Mouse (Mus musculus) MEL (cell line): ENCODE measurements around the gene Plekha7. TPM values are rescaled to one million over a fixed set of nuclear protein-coding genes. Genes with fewer than 3 reads are reported as not detected.

Experiments used
- DNase-seq: peaks from one replicate; pipeline ENCODE4 v3.0.0; 2011; ENCODE audit warnings: low read depth, low spot score
- H3K27ac ChIP-seq: 2 replicates; pipeline ENCODE4 v1.5.1; 2012; ENCODE audit warnings: low read depth, mild to moderate bottlenecking, control low read depth, low read length, moderate library complexity; ENCODE audit not compliant: control insufficient read depth
- H3K27me3 ChIP-seq, 2 experiments: fragments of 150-350 bp in 1 of 2; sonication (generic) in 1 of 2; 2 replicates each; pipeline ENCODE4 v1.6.1; 2012; ENCODE audit warnings: low read length in 2 of 2, mild to moderate bottlenecking in 2 of 2, improper control_type of control experiment in 1 of 2, moderate library complexity in 1 of 2; ENCODE audit not compliant: insufficient read depth in 2 of 2, control insufficient read depth in 1 of 2
- H3K36me3 ChIP-seq, 2 experiments: 2 replicates each; pipeline ENCODE4 v1.6.1; 2012 to 2014; ENCODE audit warnings: low read length in 2 of 2, improper control_type of control experiment in 1 of 2, inconsistent platforms in 1 of 2, mild to moderate bottlenecking in 1 of 2; ENCODE audit not compliant: insufficient read depth in 2 of 2, control insufficient read depth in 1 of 2
- H3K4me1 ChIP-seq, 2 experiments: fragments of 150-350 bp in 1 of 2; sonication (generic) in 1 of 2; 2 replicates each; pipeline ENCODE4 v1.6.1; 2012; ENCODE audit warnings: low read length in 2 of 2, improper control_type of control experiment in 1 of 2, mild to moderate bottlenecking in 1 of 2; ENCODE audit not compliant: insufficient read depth in 2 of 2, control insufficient read depth in 1 of 2
- H3K4me3 ChIP-seq, 2 experiments: fragments of 150-350 bp in 1 of 2; sonication (generic) in 1 of 2; 2 replicates each; pipeline ENCODE4 v1.5.1; 2012; ENCODE audit warnings: low read depth in 2 of 2, low read length in 2 of 2, mild to moderate bottlenecking in 2 of 2, moderate library complexity in 2 of 2, control low read depth in 1 of 2, improper control_type of control experiment in 1 of 2; ENCODE audit not compliant: control insufficient read depth in 1 of 2, insufficient read depth in 1 of 2
- H3K79me2 ChIP-seq: 2 replicates; pipeline ENCODE4 v1.6.1; 2012; ENCODE audit warnings: mild to moderate bottlenecking, low read length, moderate library complexity; ENCODE audit not compliant: control insufficient read depth, poor library complexity, insufficient read depth
- H3K9ac ChIP-seq: 2 replicates; pipeline ENCODE4 v1.6.1; 2012; ENCODE audit warnings: low read depth, mild to moderate bottlenecking, control low read depth, low read length, moderate library complexity; ENCODE audit not compliant: control insufficient read depth, poor library complexity, severe bottlenecking
- H3K9me3 ChIP-seq: fragments of 150-350 bp; sonication (generic); replicated peaks from 2 replicates; pipeline ENCODE4 v1.6.1; 2012; ENCODE audit warnings: mild to moderate bottlenecking, low read length, improper control_type of control experiment, moderate library complexity; ENCODE audit not compliant: insufficient read depth
- BHLHE40 ChIP-seq: IDR thresholded peaks from 2 replicates; pipeline ENCODE4 v1.6.1; 2012; ENCODE audit warnings: low read depth, mild to moderate bottlenecking, inconsistent platforms, low read length, improper control_type of control experiment, borderline replicate concordance
- CHD1 ChIP-seq: IDR thresholded peaks from 2 replicates; pipeline ENCODE4 v1.6.1; 2012; ENCODE audit warnings: low read depth, mild to moderate bottlenecking, inconsistent platforms, low read length, improper control_type of control experiment
- CHD2 ChIP-seq: IDR thresholded peaks from 2 replicates; pipeline ENCODE4 v1.6.1; 2011; ENCODE audit warnings: low read length, improper control_type of control experiment
- CTCF ChIP-seq, 3 experiments: IDR thresholded peaks in 2 of 3; conservative IDR thresholded peaks in 1 of 3; 2 replicates each; pipeline ENCODE4 v1.5.1; 2011 to 2012; ENCODE audit warnings: low read length in 3 of 3, low read depth in 2 of 3, mild to moderate bottlenecking in 2 of 3, improper control_type of control experiment in 1 of 3, inconsistent platforms in 1 of 3, mixed read lengths in 1 of 3, moderate library complexity in 1 of 3; ENCODE audit not compliant: control insufficient read depth in 1 of 3, insufficient read depth in 1 of 3, poor library complexity in 1 of 3, severe bottlenecking in 1 of 3
- ELF1 ChIP-seq: IDR thresholded peaks from 2 replicates; pipeline ENCODE4 v1.6.1; 2014; ENCODE audit warnings: low read depth, mild to moderate bottlenecking, inconsistent platforms, low read length, improper control_type of control experiment, moderate library complexity
- EP300 ChIP-seq, 2 experiments: IDR thresholded peaks; 2 replicates each; pipeline ENCODE4 v1.6.1; 2011; ENCODE audit warnings: improper control_type of control experiment in 2 of 2, low read length in 2 of 2, low read depth in 1 of 2, mild to moderate bottlenecking in 1 of 2
- GABPA ChIP-seq: IDR thresholded peaks from 2 replicates; pipeline ENCODE4 v1.6.1; 2012; ENCODE audit warnings: low read depth, mild to moderate bottlenecking, inconsistent platforms, low read length, improper control_type of control experiment, moderate library complexity
- GATA1 ChIP-seq: IDR thresholded peaks from 2 replicates; pipeline ENCODE4 v1.6.1; 2011; ENCODE audit warnings: low read depth, low read length, improper control_type of control experiment
- HCFC1 ChIP-seq: IDR thresholded peaks from 2 replicates; pipeline ENCODE4 v1.6.1; 2012; ENCODE audit warnings: low read depth, mild to moderate bottlenecking, inconsistent platforms, low read length, improper control_type of control experiment, moderate library complexity
- JUND ChIP-seq: IDR thresholded peaks from 2 replicates; pipeline ENCODE4 v1.6.1; 2011; ENCODE audit warnings: low read depth, mild to moderate bottlenecking, improper control_type of control experiment, low read length
- KAT2A ChIP-seq: conservative IDR thresholded peaks from 2 replicates; pipeline ENCODE4 v1.6.1; 2012; ENCODE audit warnings: low read depth, low read length, improper control_type of control experiment, inconsistent platforms
- MAFK ChIP-seq: IDR thresholded peaks from 2 replicates; pipeline ENCODE4 v1.6.1; 2011; ENCODE audit warnings: low read depth, mild to moderate bottlenecking, low read length, improper control_type of control experiment, borderline replicate concordance
- MAX ChIP-seq: IDR thresholded peaks from 2 replicates; pipeline ENCODE4 v1.6.1; 2011; ENCODE audit warnings: low read length, improper control_type of control experiment
- MAZ ChIP-seq: IDR thresholded peaks from 2 replicates; pipeline ENCODE4 v1.6.1; 2012; ENCODE audit warnings: low read depth, mild to moderate bottlenecking, inconsistent platforms, low read length, improper control_type of control experiment
- MYB ChIP-seq: IDR thresholded peaks from 2 replicates; pipeline ENCODE4 v1.6.1; 2011; ENCODE audit warnings: mild to moderate bottlenecking, low read depth, low read length, improper control_type of control experiment
- NELFE ChIP-seq: IDR thresholded peaks from 2 replicates; pipeline ENCODE4 v1.6.1; 2011; ENCODE audit warnings: low read depth, low read length, improper control_type of control experiment
- POLR2A ChIP-seq, 2 experiments: IDR thresholded peaks; 2 replicates each; pipeline ENCODE4 v1.6.1; 2011 to 2012; ENCODE audit warnings: low read length in 2 of 2, mild to moderate bottlenecking in 2 of 2, control low read depth in 1 of 2, improper control_type of control experiment in 1 of 2, low read depth in 1 of 2, moderate library complexity in 1 of 2; ENCODE audit not compliant: control insufficient read depth in 1 of 2, insufficient read depth in 1 of 2, poor library complexity in 1 of 2
- POLR2AphosphoS2 ChIP-seq: IDR thresholded peaks from 2 replicates; pipeline ENCODE4 v1.6.1; 2011; ENCODE audit warnings: low read length, improper control_type of control experiment
- POLR2AphosphoS5 ChIP-seq: IDR thresholded peaks from 2 replicates; pipeline ENCODE4 v1.6.1; 2012; ENCODE audit warnings: low read depth, borderline replicate concordance, mild to moderate bottlenecking, inconsistent platforms, low read length, moderate library complexity, mixed read lengths
- RCOR1 ChIP-seq: IDR thresholded peaks from 2 replicates; pipeline ENCODE4 v1.6.1; 2012; ENCODE audit warnings: low read depth, mild to moderate bottlenecking, inconsistent platforms, low read length, improper control_type of control experiment
- SIN3A ChIP-seq: IDR thresholded peaks from 2 replicates; pipeline ENCODE4 v1.6.1; 2012; ENCODE audit warnings: low read length, improper control_type of control experiment, inconsistent platforms
- SMC3 ChIP-seq: IDR thresholded peaks from 2 replicates; pipeline ENCODE4 v1.6.1; 2011; ENCODE audit warnings: low read depth, low read length, improper control_type of control experiment
- TAL1 ChIP-seq: IDR thresholded peaks from 2 replicates; pipeline ENCODE4 v1.6.1; 2012; ENCODE audit warnings: mild to moderate bottlenecking, inconsistent platforms, low read length, moderate library complexity, mixed read lengths
- TCF12 ChIP-seq: IDR thresholded peaks from 2 replicates; pipeline ENCODE4 v1.6.1; 2014; ENCODE audit warnings: low read depth, mild to moderate bottlenecking, inconsistent platforms, low read length, improper control_type of control experiment, moderate library complexity
- UBTF ChIP-seq: IDR thresholded peaks from 2 replicates; pipeline ENCODE4 v1.6.1; 2012; ENCODE audit warnings: low read depth, mild to moderate bottlenecking, inconsistent platforms, low read length, improper control_type of control experiment, moderate library complexity, borderline replicate concordance; ENCODE audit not compliant: insufficient read depth
- USF1 ChIP-seq: IDR thresholded peaks from 2 replicates; pipeline ENCODE4 v1.6.1; 2014; ENCODE audit warnings: low read depth, mild to moderate bottlenecking, inconsistent platforms, low read length, improper control_type of control experiment, moderate library complexity
- ZMIZ1 ChIP-seq: IDR thresholded peaks from 2 replicates; pipeline ENCODE4 v1.6.1; 2012; ENCODE audit warnings: low read depth, mild to moderate bottlenecking, inconsistent platforms, low read length, improper control_type of control experiment, moderate library complexity
- polyA plus RNA-seq, 2 experiments: library from polyadenylated mRNA; stranded (reverse) in 1 of 2; unstranded in 1 of 2; fragments of >175 nt in 1 of 2; fragments of >200 nt in 1 of 2; gene quantifications; 2 replicates each; pipeline versions ENCODE4 v1.2.1 to v1.2.4; 2012; ENCODE audit warnings: low replicate concordance in 2 of 2, low read depth in 1 of 2; ENCODE audit not compliant: insufficient read length in 2 of 2, insufficient read depth in 1 of 2, missing spikeins in 1 of 2
- total RNA-seq: library from RNA; depleted of rRNA; stranded (reverse); fragments of 300-350 nt; gene quantifications from 2 replicates; pipeline ENCODE4 v1.2.3, GENCODE M21; 2012

The Plekha7 gene
- total and polyA plus RNA-seq, 3 experiments = 4.4 to 14.5 TPM; not detected in 1

DNA sequence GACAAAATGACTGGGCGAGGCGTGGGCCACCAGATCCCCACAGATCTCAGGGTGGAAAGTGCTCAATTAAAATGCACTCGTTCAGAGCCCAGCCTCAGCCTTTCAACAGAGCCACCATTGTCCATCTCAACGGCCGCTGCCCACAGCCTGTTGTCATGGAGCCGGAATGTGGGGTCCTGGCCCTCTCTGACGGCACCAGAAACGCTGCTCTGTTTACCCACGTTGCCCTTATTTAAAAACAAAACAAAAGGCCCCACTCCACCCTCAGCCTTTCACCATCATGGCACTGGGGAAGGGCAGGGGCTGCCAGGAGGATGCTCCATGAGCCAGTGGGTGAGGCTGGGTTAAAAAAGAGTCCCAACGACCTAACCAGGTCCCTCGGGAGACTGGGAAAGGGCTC is 25.4 kb downstream of the Plekha7 start:
- Histone ChIP-seq H3K4me1 (no peaks in the 10 kb centered on the region), H3K36me3 (no peaks in the 10 kb centered on the region), H3K27me3 (no peaks in the 10 kb centered on the region), H3K4me3 (no peak overlapping the region), H3K79me2 (no peaks in the 10 kb centered on the region), H3K9ac (no peak overlapping the region), H3K27ac (no peak overlapping the region), H3K9me3 (no peaks in the 10 kb centered on the region)
- TF ChIP-seq GATA1 (no peak), CHD1 (no peak), MAZ (no peak), MAFK (no peak), POLR2AphosphoS2 (no peak), UBTF (no peak), KAT2A (no peak), TAL1 (no peak), MAX (no peak), ZMIZ1 (no peak), EP300 (IDR thresholded peaks at IDR 0.05; ENCODE audit: low read depth in 1 of 2, low read length in 2 of 2) (no peak), POLR2AphosphoS5 (no peak), SIN3A (no peak), CTCF (IDR thresholded peaks at IDR 0.05 in 2 of 3, conservative IDR thresholded peaks at IDR 0.05 in 1 of 3; ENCODE audit: control insufficient read depth in 1 of 3, insufficient read depth in 1 of 3, low read depth in 2 of 3, low read length in 3 of 3, poor library complexity in 1 of 3, severe bottlenecking in 1 of 3) (no peak), BHLHE40 (no peak), CHD2 (no peak)
- no peak for DNase-seq

DNA sequence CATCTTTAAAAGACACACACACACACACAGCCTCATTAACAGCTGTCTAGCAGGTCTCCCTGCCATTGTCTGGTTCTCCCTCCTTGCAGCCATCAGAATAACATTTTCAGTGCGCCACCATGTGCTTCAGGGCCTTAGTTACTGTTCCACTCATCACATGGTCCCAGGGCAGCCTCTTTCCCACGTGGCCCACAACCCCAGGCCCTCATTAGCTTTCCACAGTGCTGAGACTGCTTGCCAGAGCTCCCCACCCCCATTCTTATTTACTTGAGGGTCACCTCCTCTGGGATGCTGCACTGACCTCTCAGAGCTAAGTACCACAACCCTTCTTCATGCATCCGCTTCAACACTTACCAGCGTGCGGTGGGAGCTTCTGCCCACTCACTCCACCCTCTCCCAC is 28.1 kb downstream of the Plekha7 start:
- no peaks in the 10 kb centered on the region for H3K4me1 ChIP-seq
- no peak overlapping the region for H3K27ac ChIP-seq
- H3K36me3 ChIP-seq = no peaks in the 10 kb centered on the region
- no peaks in the 10 kb centered on the region for H3K9me3 ChIP-seq
- H3K9ac ChIP-seq = no peak overlapping the region
- H3K79me2 ChIP-seq = no peaks in the 10 kb centered on the region
- no peak overlapping the region for H3K4me3 ChIP-seq
- DNase-seq = no peak
- no peak for TF ChIP-seq ELF1
- no peak for TF ChIP-seq KAT2A
- no peak for TF ChIP-seq POLR2A (IDR thresholded peaks at IDR 0.05; ENCODE audit: control insufficient read depth in 1 of 2, insufficient read depth in 1 of 2, low read depth in 1 of 2, low read length in 2 of 2, poor library complexity in 1 of 2)
- no peak for TF ChIP-seq GABPA
- no peak for TF ChIP-seq MYB
- TF ChIP-seq TAL1 = no peak
- no peak for TF ChIP-seq HCFC1
- TF ChIP-seq USF1 = no peak
- no peak for TF ChIP-seq NELFE
- TF ChIP-seq EP300 (IDR thresholded peaks at IDR 0.05; ENCODE audit: low read depth in 1 of 2, low read length in 2 of 2) = no peak
- TF ChIP-seq ZMIZ1 = no peak
- TF ChIP-seq CHD2 = no peak
- no peak for TF ChIP-seq RCOR1
- TF ChIP-seq TCF12 = no peak
- no peak for TF ChIP-seq JUND
- TF ChIP-seq SMC3 = no peak
- TF ChIP-seq MAX = no peak
- TF ChIP-seq POLR2AphosphoS5 = no peak
- TF ChIP-seq, all 39 proteins: peak for 0
- no peaks in the 10 kb centered on the region for H3K27me3 ChIP-seq
